Mouse (Mus musculus) heart, embryonic 13.5 days (tissue): ENCODE results near the gene Lgi1. TPM values are rescaled to one million over a fixed set of nuclear protein-coding genes. Genes with fewer than 3 reads are reported as not detected.

Experiments used
- ATAC-seq: fragments of 200-750 bp; cut with Nextera tagmentation; 2 replicates; pipeline ENCODE4 v1.8.0; 2017; ENCODE audit warnings: moderate TSS enrichment; ENCODE audit not compliant: insufficient number of reproducible peaks, low FRiP score, low TSS enrichment; ENCODE audit errors: extremely low read depth
- H3K27ac ChIP-seq: fragments of 300-500 bp; sonication (generic); replicated peaks from 2 replicates; pipeline ENCODE4 v1.5.1; 2015; ENCODE audit warnings: moderate library complexity, mild to moderate bottlenecking, inconsistent platforms
- H3K27me3 ChIP-seq: fragments of 300-500 bp; sonication (generic); replicated peaks from 2 replicates; pipeline ENCODE4 v1.6.1; 2015; ENCODE audit warnings: mild to moderate bottlenecking, inconsistent platforms
- H3K36me3 ChIP-seq: fragments of 300-500 bp; sonication (generic); 2 replicates; pipeline ENCODE4 v1.6.1; 2015; ENCODE audit warnings: mild to moderate bottlenecking, inconsistent platforms
- H3K4me1 ChIP-seq: fragments of 300-500 bp; sonication (generic); 2 replicates; pipeline ENCODE4 v1.6.1; 2015; ENCODE audit warnings: inconsistent platforms
- H3K4me2 ChIP-seq: fragments of 300-500 bp; sonication (generic); 2 replicates; pipeline ENCODE4 v1.6.1; 2015; ENCODE audit warnings: inconsistent platforms, mild to moderate bottlenecking, moderate library complexity
- H3K4me3 ChIP-seq: fragments of 300-500 bp; sonication (generic); 2 replicates; pipeline ENCODE4 v1.5.1; 2015; ENCODE audit warnings: moderate library complexity, mild to moderate bottlenecking, inconsistent platforms
- H3K9ac ChIP-seq: fragments of 300-500 bp; sonication (generic); 2 replicates; pipeline ENCODE4 v1.6.1; 2015; ENCODE audit warnings: inconsistent platforms, mild to moderate bottlenecking, moderate library complexity
- H3K9me3 ChIP-seq: fragments of 300-500 bp; sonication (generic); 2 replicates; pipeline ENCODE4 v1.6.1; 2016; ENCODE audit warnings: inconsistent platforms
- WGBS: fragments of 180-500 bp; shearing (Covaris S2); methylation state at CpG from one replicate; pipeline ENCODE4 v1.1.7; 2015; ENCODE audit warnings: mixed read lengths; 5-methylcytosine and 5-hydroxymethylcytosine counted together
- polyA plus RNA-seq: library from polyadenylated mRNA; unstranded; fragments of >200 nt; fragmentation: Nextera tagmentation; extraction: Ambion mirVana; gene quantifications from 2 replicates; pipeline ENCODE4 v1.2.1, GENCODE M21; 2015

The Lgi1 gene
- polyA plus RNA-seq, 1 experiment from 2014 or later, result not detected

GRCm38 (mm10) chr19:38238213-38238951, 26.0 kb upstream of the Lgi1 start:
- peaks cover 4% of the 10 kb centered on the region; the same call in 1 of the 2 replicates for H3K4me1 ChIP-seq
- no peaks in the 10 kb centered on the region for H3K27me3 ChIP-seq
- no peaks in the 10 kb centered on the region for H3K9me3 ChIP-seq
- no peak overlapping the region for H3K9ac ChIP-seq
- no peak overlapping the region for H3K27ac ChIP-seq
- no peaks in the 10 kb centered on the region for H3K36me3 ChIP-seq
- H3K4me3 ChIP-seq, result no peak overlapping the region
- WGBS, result 64% methylated on average over 12 of the region's 12 CpGs
- H3K4me2 ChIP-seq, result no peak overlapping the region
- no peak for ATAC-seq

DNA sequence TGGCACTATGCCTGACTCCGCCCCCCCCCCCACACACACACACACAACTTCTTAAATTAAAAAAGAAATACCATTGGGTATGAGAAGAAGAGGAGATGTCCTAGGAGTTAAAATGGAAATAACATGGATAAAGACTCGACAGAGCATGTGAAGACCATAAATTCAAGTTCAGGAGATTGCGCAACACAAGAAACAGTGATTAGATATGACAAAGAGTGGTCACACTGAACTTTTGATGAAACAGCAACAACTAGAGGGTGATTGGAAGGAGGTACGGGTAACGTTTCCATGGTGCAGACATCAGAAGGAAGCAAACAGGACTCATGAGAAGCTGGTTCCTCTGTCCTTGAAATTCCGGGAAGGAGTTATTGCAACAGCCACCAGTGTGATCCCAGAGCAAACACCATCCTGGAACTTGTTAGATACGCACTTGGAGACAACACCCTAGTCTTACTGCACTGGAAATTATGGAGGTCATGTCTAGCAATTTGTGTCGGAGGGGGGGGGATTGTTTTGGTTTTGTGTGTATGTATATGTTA, 22.0 kb upstream of the Lgi1 start:
- no peaks in the 10 kb centered on the region for H3K27me3 ChIP-seq
- H3K9ac ChIP-seq, result no peak overlapping the region
- H3K9me3 ChIP-seq, result no peaks in the 10 kb centered on the region
- 75% methylated on average over 8 of the region's 8 CpGs for WGBS
- H3K4me3 ChIP-seq, result no peak overlapping the region
- no peak overlapping the region for H3K4me2 ChIP-seq
- no peak for ATAC-seq
- H3K36me3 ChIP-seq, result no peaks in the 10 kb centered on the region
- H3K27ac ChIP-seq, result no peak overlapping the region
- peaks cover 4% of the 10 kb centered on the region; the same call in 1 of the 2 replicates for H3K4me1 ChIP-seq

- H3K36me3 ChIP-seq, result no peaks in the 10 kb centered on the region
- no peak overlapping the region for H3K27ac ChIP-seq
- H3K9me3 ChIP-seq, result no peaks in the 10 kb centered on the region
- no peak overlapping the region for H3K4me3 ChIP-seq
- no peaks in the 10 kb centered on the region for H3K27me3 ChIP-seq
- no peak overlapping the region; the same call in 1 of the 2 replicates for H3K4me2 ChIP-seq
- no peak for ATAC-seq
- WGBS, result 56% methylated on average over 8 of the region's 8 CpGs
- H3K9ac ChIP-seq, result no peak overlapping the region
- no peaks in the 10 kb centered on the region for H3K4me1 ChIP-seq
These were observed 19.6 kb upstream of the Lgi1 start for GRCm38 (mm10) chr19:38244748-38245147.

- no peaks in the 10 kb centered on the region for H3K27me3 ChIP-seq
- no peak overlapping the region for H3K4me3 ChIP-seq
- 72% methylated on average over 10 of the region's 10 CpGs for WGBS
- no peak overlapping the region; the same call in 1 of the 2 replicates for H3K4me2 ChIP-seq
- H3K4me1 ChIP-seq, result no peaks in the 10 kb centered on the region
- no peaks in the 10 kb centered on the region for H3K9me3 ChIP-seq
- ATAC-seq, result no peak
- H3K36me3 ChIP-seq, result no peaks in the 10 kb centered on the region
- H3K9ac ChIP-seq, result no peak overlapping the region
- H3K27ac ChIP-seq, result no peak overlapping the region
These were observed 18.8 kb upstream of the Lgi1 start for GRCm38 (mm10) chr19:38245361-38246176.

- Histone ChIP-seq H3K4me2 (no peak overlapping the region), H3K4me1 (no peaks in the 10 kb centered on the region; the same call in 1 of the 2 replicates), H3K9me3 (no peaks in the 10 kb centered on the region), H3K9ac (no peak overlapping the region), H3K4me3 (no peak overlapping the region), H3K27me3 (no peaks in the 10 kb centered on the region), H3K27ac (no peak overlapping the region), H3K36me3 (no peaks in the 10 kb centered on the region)
- no peak for ATAC-seq
- WGBS, result 73% methylated on average over 7 of the region's 7 CpGs
These were observed 18.1 kb upstream of the Lgi1 start for GRCm38 (mm10) chr19:38246177-38246622.

- Histone ChIP-seq H3K9me3 (no peaks in the 10 kb centered on the region), H3K4me1 (no peaks in the 10 kb centered on the region; the same call in 1 of the 2 replicates), H3K9ac (no peak overlapping the region), H3K4me3 (no peak overlapping the region), H3K36me3 (no peaks in the 10 kb centered on the region), H3K27ac (no peak overlapping the region), H3K27me3 (no peaks in the 10 kb centered on the region), H3K4me2 (no peak overlapping the region)
- no peak for ATAC-seq
- WGBS, result 76% methylated on average over 8 of the region's 8 CpGs
These were observed 14.7 kb upstream of the Lgi1 start for GRCm38 (mm10) chr19:38249627-38250026.

- H3K4me3 ChIP-seq, result no peak overlapping the region
- H3K9me3 ChIP-seq, result no peaks in the 10 kb centered on the region
- no peak overlapping the region for H3K9ac ChIP-seq
- H3K27ac ChIP-seq, result no peak overlapping the region
- no peak for ATAC-seq
- 48% methylated on average over 6 of the region's 6 CpGs for whole genome bisulfite sequencing
- H3K4me2 ChIP-seq, result no peak overlapping the region
- no peaks in the 10 kb centered on the region; the same call in 1 of the 2 replicates for H3K4me1 ChIP-seq
- no peaks in the 10 kb centered on the region for H3K27me3 ChIP-seq
- no peaks in the 10 kb centered on the region for H3K36me3 ChIP-seq
These were observed 10.5 kb upstream of the Lgi1 start for GRCm38 (mm10) chr19:38253796-38254195.

DNA sequence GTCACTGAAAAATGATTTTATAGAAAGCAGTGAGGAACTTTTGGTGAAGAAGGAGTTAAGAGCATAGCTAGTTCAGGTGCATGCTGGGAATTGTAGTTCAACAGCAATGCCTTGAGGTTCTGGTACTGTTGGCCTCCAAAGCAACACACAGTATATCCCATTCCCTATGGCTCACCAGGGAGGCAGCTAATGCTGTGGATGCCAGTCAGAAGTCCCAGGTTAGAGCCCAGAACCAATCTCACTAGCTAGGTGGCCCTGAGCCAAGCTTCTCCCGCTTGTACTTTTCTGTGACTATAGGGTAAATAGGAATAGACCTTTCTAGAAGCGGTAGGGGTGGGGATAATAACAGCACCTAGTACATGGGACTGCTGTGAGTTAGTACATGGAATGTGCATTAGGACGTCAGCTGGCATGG, 5.7 kb upstream of the Lgi1 start:
- Histone ChIP-seq H3K9ac (no peak overlapping the region), H3K36me3 (no peaks in the 10 kb centered on the region), H3K9me3 (no peaks in the 10 kb centered on the region), H3K4me2 (no peak overlapping the region), H3K4me1 (no peaks in the 10 kb centered on the region), H3K27me3 (peaks cover 12% of the 10 kb centered on the region; the same call in 1 of the 2 replicates), H3K4me3 (no peak overlapping the region), H3K27ac (no peak overlapping the region)
- ATAC-seq, result no peak
- WGBS, result 71% methylated on average over 3 of the region's 3 CpGs

DNA sequence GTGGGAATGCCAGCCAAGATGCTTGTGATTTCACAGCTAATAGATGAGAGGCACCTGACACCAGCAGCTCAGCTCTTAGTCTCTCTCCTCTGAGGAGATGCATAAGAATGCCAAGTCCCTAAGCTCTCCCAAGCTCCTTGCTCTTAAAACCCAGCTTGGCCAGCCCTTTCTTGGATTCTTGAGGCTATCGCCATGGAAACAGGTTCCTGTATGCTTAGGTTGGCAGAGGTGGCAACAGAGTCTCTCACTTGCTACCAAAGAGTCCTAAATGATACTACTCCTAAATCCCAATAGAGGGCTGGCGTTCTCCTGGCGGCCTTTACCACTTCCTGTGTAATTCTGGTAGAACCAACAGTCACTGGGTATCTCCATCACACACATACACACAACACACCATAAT, 4.9 kb upstream of the Lgi1 start:
- no peak overlapping the region for H3K4me3 ChIP-seq
- H3K9me3 ChIP-seq, result no peaks in the 10 kb centered on the region
- H3K4me1 ChIP-seq, result peaks cover 5% of the 10 kb centered on the region; the same call in 1 of the 2 replicates
- H3K4me2 ChIP-seq, result no peak overlapping the region
- no peaks in the 10 kb centered on the region for H3K36me3 ChIP-seq
- no peak overlapping the region for H3K9ac ChIP-seq
- H3K27ac ChIP-seq, result no peak overlapping the region
- 75% methylated on average over 3 of the region's 3 CpGs for WGBS
- no peak for ATAC-seq
- H3K27me3 ChIP-seq, result peaks cover 17% of the 10 kb centered on the region; the same call in 1 of the 2 replicates

DNA sequence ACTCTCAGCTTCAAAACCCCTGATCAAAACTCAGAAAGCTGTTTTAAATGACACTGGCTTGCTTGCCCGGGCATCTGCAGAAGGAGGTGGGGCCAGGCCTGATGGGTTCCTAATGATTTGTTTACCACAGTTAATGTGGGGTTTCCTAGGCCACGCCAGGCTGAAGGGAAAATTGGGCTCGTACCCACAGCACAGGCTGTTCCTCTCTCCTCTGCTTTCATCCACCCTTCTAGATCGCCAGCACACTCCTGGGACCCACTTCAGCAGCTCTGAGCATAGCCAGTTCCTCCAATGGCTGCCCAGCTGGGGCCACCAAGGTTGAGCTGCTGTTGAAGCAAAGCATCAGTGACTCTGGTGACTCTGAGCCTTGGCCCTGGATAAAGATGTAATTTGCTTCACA, 4.0 kb upstream of the Lgi1 start:
- no peak for ATAC-seq
- no peak overlapping the region for H3K27ac ChIP-seq
- H3K36me3 ChIP-seq, result no peaks in the 10 kb centered on the region

DNA sequence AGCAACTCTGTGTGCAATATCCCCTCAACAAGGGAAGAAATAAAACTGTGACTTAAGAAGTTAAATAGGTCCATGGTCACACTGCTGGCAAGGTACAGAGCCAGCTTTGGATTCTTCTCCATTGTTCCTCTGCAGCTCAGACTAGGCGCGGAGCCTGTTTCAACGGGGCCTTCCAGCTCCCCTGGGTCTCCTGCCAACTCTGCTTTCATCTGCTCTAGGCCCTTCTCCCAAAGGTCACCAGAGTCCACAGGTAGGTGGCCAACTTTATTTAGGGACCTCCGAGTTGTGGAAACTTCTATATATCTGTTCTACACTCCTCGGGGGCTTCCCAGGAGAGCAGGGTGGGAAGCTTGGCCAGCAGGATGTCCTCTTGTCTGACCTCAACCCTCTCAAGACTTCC, 3.0 kb upstream of the Lgi1 start:
- Histone ChIP-seq H3K36me3 (no peaks in the 10 kb centered on the region), H3K4me3 (no peak overlapping the region), H3K27me3 (peaks cover 17% of the 10 kb centered on the region; the same call in 1 of the 2 replicates), H3K9me3 (no peaks in the 10 kb centered on the region), H3K27ac (no peak overlapping the region), H3K4me1 (peaks cover 11% of the 10 kb centered on the region), H3K9ac (no peak overlapping the region), H3K4me2 (no peak overlapping the region)
- 75% methylated on average over 5 of the region's 5 CpGs for WGBS
- no peak for ATAC-seq

More for the DNA sequence above, 4.0 kb upstream of the Lgi1 start:
- Histone ChIP-seq H3K27me3 (peaks cover 17% of the 10 kb centered on the region; the same call in 1 of the 2 replicates), H3K4me2 (no peak overlapping the region), H3K9ac (no peak overlapping the region), H3K4me1 (peaks cover 11% of the 10 kb centered on the region), H3K4me3 (no peak overlapping the region), H3K9me3 (no peaks in the 10 kb centered on the region)
- 47% methylated on average over 4 of the region's 4 CpGs for WGBS
